ENCODE assay signal across 14 mouse cellular contexts in genomic region chr5:148688501-148688900, GRCm38 (mm10).
DNase-seq lines count a peak whose midpoint lies in the region; ATAC-seq and TF ChIP-seq lines count a peak whose summit lies in the region.
"Had no signal": no experiment of that assay in that cellular context is flagged by ENCODE, and none has a peak within 500 bp of the region (broad histone marks: within the 10 kb centered on the region; RNA-seq: fewer than 3 reads in every experiment).

No protein-coding gene starts in this region.

- no peak overlapping the region for H3K4me3 ChIP-seq in hindbrain, embryonic 15.5 days
- no peak overlapping the region for H3K4me3 ChIP-seq in hindbrain, embryonic 10.5 days
- H3K4me3 ChIP-seq in forebrain, embryonic 10.5 days = no peak overlapping the region
- no peak overlapping the region for H3K4me3 ChIP-seq in intestine, postnatal 0 days (ENCODE audit: low read depth, low read length)
- H3K4me3 ChIP-seq: embryonic facial prominence, embryonic 12.5 days; megakaryocyte, embryonic 14.5 days; neural tube, embryonic 12.5 days had no signal

- no peak for DNase-seq in hindbrain, embryonic 10.5 days (ENCODE audit: low spot score)
- peak; percentile 74 for DNase-seq in MN1 (ENCODE audit: low spot score)
- DNase-seq in forebrain, embryonic 10.5 days (ENCODE audit: extremely low spot score, low spot score) = no peak
- peak; percentile 15 to 26 for DNase-seq in layer of hippocampus, postnatal 36 days
- DNase-seq in adrenal gland, postnatal 4 days (ENCODE audit: low spot score in 2 of 2) = no peak
- no peak for DNase-seq in embryo, embryonic 9.5 days (ENCODE audit: extremely low spot score)
- DNase-seq: heart, adult 18-20 months; lung, adult 2 months had no signal

- no peaks in the 10 kb centered on the region for H3K27me3 ChIP-seq in hindbrain, embryonic 15.5 days
- H3K27me3 ChIP-seq in hindbrain, embryonic 10.5 days (ENCODE audit: insufficient read depth, poor library complexity, severe bottlenecking) = no peaks in the 10 kb centered on the region
- H3K27me3 ChIP-seq in forebrain, embryonic 10.5 days (ENCODE audit: poor library complexity, severe bottlenecking) = no peaks in the 10 kb centered on the region
- H3K27me3 ChIP-seq in intestine, postnatal 0 days (replicated peaks; ENCODE audit: control insufficient read depth, insufficient read depth, low read length) = no peaks in the 10 kb centered on the region
- H3K27me3 ChIP-seq: embryonic facial prominence, embryonic 12.5 days; megakaryocyte, embryonic 14.5 days; neural tube, embryonic 12.5 days had no signal

- no peaks in the 10 kb centered on the region for H3K36me3 ChIP-seq in hindbrain, embryonic 15.5 days
- no peaks in the 10 kb centered on the region for H3K36me3 ChIP-seq in hindbrain, embryonic 10.5 days
- H3K36me3 ChIP-seq in forebrain, embryonic 10.5 days (replicated peaks) = no peaks in the 10 kb centered on the region
- H3K36me3 ChIP-seq in intestine, postnatal 0 days (ENCODE audit: control insufficient read depth, insufficient read depth) = no peaks in the 10 kb centered on the region
- H3K36me3 ChIP-seq: embryonic facial prominence, embryonic 12.5 days; neural tube, embryonic 12.5 days had no signal

- ATAC-seq in hindbrain, embryonic 15.5 days (ENCODE audit: low FRiP score, low read depth) = peak; percentile 31; the same call in 1 of the 2 replicates
- ATAC-seq in intestine, postnatal 0 days = no peak

- WGBS in hindbrain, embryonic 15.5 days = 43% methylated on average over 8 of the region's 8 CpGs
- WGBS in hindbrain, embryonic 10.5 days = 88% methylated on average over 8 of the region's 8 CpGs
- 83% methylated on average over 8 of the region's 8 CpGs for WGBS in forebrain, embryonic 10.5 days
- 84% methylated on average over 8 of the region's 8 CpGs for WGBS in intestine, postnatal 0 days

- H3K4me2 ChIP-seq in hindbrain, embryonic 15.5 days = no peak overlapping the region
- no peak overlapping the region for H3K4me2 ChIP-seq in intestine, postnatal 0 days (replicated peaks; ENCODE audit: low read depth)
- H3K4me2 ChIP-seq: embryonic facial prominence, embryonic 12.5 days; neural tube, embryonic 12.5 days had no signal

- TF ChIP-seq CTCF in intestine, postnatal 0 days (IDR thresholded peaks at IDR 0.05; ENCODE audit: low read depth) = no peak

- H3K9me3 ChIP-seq in hindbrain, embryonic 15.5 days = no peaks in the 10 kb centered on the region
- H3K9me3 ChIP-seq in hindbrain, embryonic 10.5 days = no peaks in the 10 kb centered on the region
- peaks cover 7% of the 10 kb centered on the region; the same call in 1 of the 2 replicates for H3K9me3 ChIP-seq in forebrain, embryonic 10.5 days
- no peaks in the 10 kb centered on the region for H3K9me3 ChIP-seq in intestine, postnatal 0 days (ENCODE audit: control insufficient read depth)
- H3K9me3 ChIP-seq: embryonic facial prominence, embryonic 12.5 days; neural tube, embryonic 12.5 days had no signal

- H3K27ac ChIP-seq in hindbrain, embryonic 15.5 days (replicated peaks) = 0 out of 2 replicates have a peak overlapping the region, but pooled peaks have one; percentile 3
- H3K27ac ChIP-seq in hindbrain, embryonic 10.5 days = no peak overlapping the region
- H3K27ac ChIP-seq in forebrain, embryonic 10.5 days = peak overlapping the region; percentile 74; the same call in 1 of the 2 replicates
- no peak overlapping the region for H3K27ac ChIP-seq in intestine, postnatal 0 days (ENCODE audit: low read depth, low read length)
- H3K27ac ChIP-seq: embryonic facial prominence, embryonic 12.5 days; neural tube, embryonic 12.5 days; stomach, postnatal 0 days had no signal

- no peak overlapping the region for H3K9ac ChIP-seq in hindbrain, embryonic 15.5 days
- no peak overlapping the region for H3K9ac ChIP-seq in intestine, postnatal 0 days (ENCODE audit: low read depth, low read length)
- H3K9ac ChIP-seq: embryonic facial prominence, embryonic 12.5 days; neural tube, embryonic 12.5 days had no signal

- H3K4me1 ChIP-seq in hindbrain, embryonic 15.5 days (replicated peaks) = peaks cover 37% of the 10 kb centered on the region
- H3K4me1 ChIP-seq in hindbrain, embryonic 10.5 days (replicated peaks) = peaks cover 15% of the 10 kb centered on the region
- peaks cover 48% of the 10 kb centered on the region for H3K4me1 ChIP-seq in forebrain, embryonic 10.5 days
- no peaks in the 10 kb centered on the region for H3K4me1 ChIP-seq in intestine, postnatal 0 days (replicated peaks; ENCODE audit: control insufficient read depth, insufficient read depth, low read length)
- H3K4me1 ChIP-seq: megakaryocyte, embryonic 14.5 days; neural tube, embryonic 12.5 days had no signal

Comparison
In these comparisons a context has a peak if more than half of its experiments do, and no peak if none do; other contexts are left out.
1. H3K27ac ChIP-seq: peak in hindbrain, embryonic 15.5 days (single experiment) and forebrain, embryonic 10.5 days (single experiment); none in hindbrain, embryonic 10.5 days (single experiment) and intestine, postnatal 0 days (single experiment).
2. DNase-seq: peak in MN1 (single experiment) and layer of hippocampus, postnatal 36 days (2 of 2); none in hindbrain, embryonic 10.5 days (single experiment), forebrain, embryonic 10.5 days (single experiment), adrenal gland, postnatal 4 days (0 of 2) and embryo, embryonic 9.5 days (single experiment).